Mouse (Mus musculus): ENCODE results near the gene Zbtb20. TPM values are rescaled to one million over a fixed set of nuclear protein-coding genes. Genes with fewer than 3 reads are reported as not detected.
"Not testable (repeated sequence)": the region's sequence is repeated elsewhere in the genome, so short reads cannot be mapped to it uniquely, and the experiment has no call there.

Gene Zbtb20
- total RNA-seq, 4 experiments from 2014 or later: 199 to 236 (median 206) TPM

- peak; percentile 59 for DNase-seq (ENCODE audit: low spot score)
Observed at GRCm38 (mm10) chr16:42910716-42911115, 35.0 kb downstream of the Zbtb20 start.

GRCm38 (mm10) chr16:42911326-42911725 is 35.6 kb downstream of the Zbtb20 start:
- DNase-seq (ENCODE audit: low spot score): no peak

GRCm38 (mm10) chr16:42911815-42912214 is 36.1 kb downstream of the Zbtb20 start:
- DNase-seq (ENCODE audit: low spot score): no peak

- DNase-seq (ENCODE audit: low spot score): no peak
Observed at GRCm38 (mm10) chr16:42913291-42913690, 37.6 kb downstream of the Zbtb20 start.

- peak; percentile 66 for DNase-seq (ENCODE audit: low spot score)
Observed at GRCm38 (mm10) chr16:42914457-42915085, 38.9 kb downstream of the Zbtb20 start.

GRCm38 (mm10) chr16:42919992-42920760 is 44.5 kb downstream of the Zbtb20 start:
- no peak for DNase-seq (ENCODE audit: low spot score)

- no peak for DNase-seq (ENCODE audit: low spot score)
Observed at GRCm38 (mm10) chr16:42921436-42921835, 45.8 kb downstream of the Zbtb20 start.

GRCm38 (mm10) chr16:42938211-42938610 is 62.5 kb downstream of the Zbtb20 start:
- peak; percentile 10 for DNase-seq (ENCODE audit: low spot score)

- DNase-seq (ENCODE audit: low spot score): no peak
Observed at GRCm38 (mm10) chr16:42947016-42947415, 71.3 kb downstream of the Zbtb20 start.

- not testable (repeated sequence) for DNase-seq (ENCODE audit: low spot score)
Observed at GRCm38 (mm10) chr16:42955401-42955800, 79.7 kb downstream of the Zbtb20 start.

GRCm38 (mm10) chr16:42972872-42973271 is 97.2 kb downstream of the Zbtb20 start:
- DNase-seq (ENCODE audit: low spot score): no peak

- DNase-seq (ENCODE audit: low spot score): peak; percentile 3
Observed at GRCm38 (mm10) chr16:42998896-42999295, 123.2 kb downstream of the Zbtb20 start.

GRCm38 (mm10) chr16:43026351-43026750 is 150.7 kb downstream of the Zbtb20 start:
- DNase-seq (ENCODE audit: low spot score): no peak

- DNase-seq (ENCODE audit: low spot score): no peak
Observed at GRCm38 (mm10) chr16:43029243-43029642, 153.6 kb downstream of the Zbtb20 start.

GRCm38 (mm10) chr16:43035709-43036108 is 160.0 kb downstream of the Zbtb20 start:
- no peak for DNase-seq (ENCODE audit: low spot score)

GRCm38 (mm10) chr16:43036510-43036909 is 160.8 kb downstream of the Zbtb20 start:
- DNase-seq (ENCODE audit: low spot score): no peak

GRCm38 (mm10) chr16:43037320-43037719 is 161.6 kb downstream of the Zbtb20 start:
- no peak for DNase-seq (ENCODE audit: low spot score)

- no peak for DNase-seq (ENCODE audit: low spot score)
Observed at GRCm38 (mm10) chr16:43045611-43046010, 169.9 kb downstream of the Zbtb20 start.

- no peak for DNase-seq (ENCODE audit: low spot score)
Observed at GRCm38 (mm10) chr16:43046686-43047085, 171.0 kb downstream of the Zbtb20 start.

- no peak for DNase-seq (ENCODE audit: low spot score)
Observed at GRCm38 (mm10) chr16:43069666-43070295, 194.1 kb downstream of the Zbtb20 start.

GRCm38 (mm10) chr16:43071875-43072274 is 196.2 kb downstream of the Zbtb20 start:
- DNase-seq (ENCODE audit: low spot score): no peak

- no peak for DNase-seq (ENCODE audit: low spot score)
Observed at GRCm38 (mm10) chr16:43072818-43073594, 197.3 kb downstream of the Zbtb20 start.

Data from heart, adult 8-10 months (tissue).